Mouse (Mus musculus) small intestine, adult 2 months (tissue): ENCODE measurements around the gene Cdk1.

Experiments used
- CTCF ChIP-seq: fragments of 200-500 bp; IDR thresholded peaks from 2 replicates; pipeline ENCODE4 v1.5.1; 2012; ENCODE audit warnings: low read depth, mild to moderate bottlenecking, control low read depth, inconsistent platforms, low read length, moderate library complexity, mixed read lengths; ENCODE audit not compliant: insufficient replicate concordance, insufficient read length; ENCODE audit errors: extremely low read depth
- POLR2A ChIP-seq: fragments of 200-500 bp; IDR thresholded peaks from 2 replicates; pipeline ENCODE4 v1.6.1; 2012; ENCODE audit warnings: low read depth, mild to moderate bottlenecking, control low read depth, inconsistent platforms, low read length, moderate library complexity

GRCm38 (mm10) chr10:69398197-69398762, 45.5 kb upstream of the Cdk1 start:
- no peak for TF ChIP-seq POLR2A
- no peak for TF ChIP-seq CTCF
